Mouse (Mus musculus) hindbrain, embryonic 12.5 days (tissue): ENCODE data around the gene Tmem237. TPM values are rescaled to one million over a fixed set of nuclear protein-coding genes. Genes with fewer than 3 reads are reported as not detected.

ENCODE experiments used
- ATAC-seq: fragments of 200-750 bp; cut with Nextera tagmentation; 2 replicates; pipeline ENCODE4 v1.8.0; 2017; ENCODE audit warnings: moderate TSS enrichment; ENCODE audit not compliant: low FRiP score
- H3K27ac ChIP-seq: fragments of 300-500 bp; sonication (generic); 2 replicates; pipeline ENCODE4 v1.5.1; 2016; ENCODE audit warnings: mild to moderate bottlenecking
- H3K27me3 ChIP-seq: fragments of 300-500 bp; sonication (generic); 2 replicates; pipeline ENCODE4 v1.6.1; 2016; ENCODE audit warnings: mild to moderate bottlenecking
- H3K36me3 ChIP-seq: fragments of 300-500 bp; sonication (generic); 2 replicates; pipeline ENCODE4 v1.6.1; 2016; ENCODE audit warnings: mild to moderate bottlenecking
- H3K4me1 ChIP-seq: fragments of 300-500 bp; sonication (generic); 2 replicates; pipeline ENCODE4 v1.6.1; 2016
- H3K4me2 ChIP-seq: fragments of 300-500 bp; sonication (generic); replicated peaks from 2 replicates; pipeline ENCODE4 v1.6.1; 2016; ENCODE audit warnings: mild to moderate bottlenecking
- H3K4me3 ChIP-seq: fragments of 300-500 bp; sonication (generic); 2 replicates; pipeline ENCODE4 v1.5.1; 2016; ENCODE audit warnings: mild to moderate bottlenecking
- H3K9ac ChIP-seq: fragments of 300-500 bp; sonication (generic); 2 replicates; pipeline ENCODE4 v1.6.1; 2016; ENCODE audit warnings: mild to moderate bottlenecking, moderate library complexity
- H3K9me3 ChIP-seq: fragments of 300-500 bp; sonication (generic); replicated peaks from 2 replicates; pipeline ENCODE4 v1.6.1; 2016; ENCODE audit warnings: mild to moderate bottlenecking
- WGBS: fragments of 180-500 bp; shearing (Covaris S2); methylation state at CpG from one replicate; pipeline ENCODE4 v1.1.7; 2016; 5-methylcytosine and 5-hydroxymethylcytosine counted together
- polyA plus RNA-seq: library from polyadenylated mRNA; unstranded; fragments of >200 nt; fragmentation: Nextera tagmentation; extraction: Ambion mirVana; gene quantifications from 2 replicates; pipeline ENCODE4 v1.2.1, GENCODE M21; 2016

Tmem237 gene
- polyA plus RNA-seq, 1 experiment from 2014 or later = 39.9 TPM

- Histone ChIP-seq H3K9me3 (no peaks in the 10 kb centered on the region), H3K27ac (no peak overlapping the region), H3K27me3 (no peaks in the 10 kb centered on the region), H3K4me1 (no peaks in the 10 kb centered on the region), H3K36me3 (no peaks in the 10 kb centered on the region), H3K9ac (no peak overlapping the region), H3K4me3 (no peak overlapping the region), H3K4me2 (no peak overlapping the region)
- whole genome bisulfite sequencing = 15% methylated on average over 3 of the region's 3 CpGs
- ATAC-seq = no peak
Measured at GRCm38 (mm10) chr1:59067976-59068375, 52.2 kb downstream of the Tmem237 start.

DNA sequence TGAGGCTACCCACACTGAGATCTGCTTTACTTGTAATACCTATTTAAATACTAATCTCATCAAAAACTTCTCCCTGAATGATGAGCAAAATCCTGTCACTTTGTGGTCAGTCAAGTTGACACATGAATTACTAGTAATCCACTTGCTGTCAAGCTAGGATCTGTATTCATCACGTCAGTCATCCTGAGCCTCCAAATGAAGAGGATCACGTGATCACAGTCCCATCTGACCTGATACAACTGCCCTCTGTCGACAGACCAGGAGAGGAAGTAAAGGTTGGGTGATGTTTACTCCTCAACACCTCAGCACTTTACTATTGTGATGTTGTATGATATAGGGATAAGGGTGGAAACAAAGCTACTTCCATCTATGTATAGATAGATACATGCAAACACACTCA is 56.5 kb downstream of the Tmem237 start:
- no peaks in the 10 kb centered on the region for H3K36me3 ChIP-seq
- H3K4me1 ChIP-seq = no peaks in the 10 kb centered on the region
- no peak overlapping the region for H3K4me3 ChIP-seq
- no peak overlapping the region for H3K9ac ChIP-seq
- no peak overlapping the region for H3K27ac ChIP-seq
- no peak overlapping the region for H3K4me2 ChIP-seq
- H3K27me3 ChIP-seq = no peaks in the 10 kb centered on the region
- no peaks in the 10 kb centered on the region for H3K9me3 ChIP-seq
- 69% methylated on average over 3 of the region's 3 CpGs for WGBS
- ATAC-seq = no peak

DNA sequence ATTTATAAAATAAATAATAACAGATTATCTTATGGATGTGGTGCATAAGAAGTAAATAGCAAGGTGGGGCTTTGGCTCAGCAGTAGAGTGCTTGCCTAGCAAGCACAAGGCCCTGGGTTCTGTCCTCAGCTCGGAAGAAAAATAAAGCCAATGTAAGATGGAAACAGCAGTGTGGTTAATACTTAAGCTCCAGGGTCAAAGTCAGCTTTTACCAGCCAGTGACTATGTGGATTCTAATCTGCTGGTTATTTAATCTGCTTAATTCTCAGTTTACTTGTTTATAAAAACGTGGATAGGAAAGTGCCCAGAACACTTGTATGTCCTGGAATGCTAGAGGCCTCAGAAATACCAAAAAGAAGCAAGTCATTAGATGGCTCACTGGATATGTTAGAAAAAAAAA is 63.3 kb downstream of the Tmem237 start:
- H3K9me3 ChIP-seq = no peaks in the 10 kb centered on the region
- 75% methylated on average over 2 of the region's 2 CpGs for WGBS

DNA sequence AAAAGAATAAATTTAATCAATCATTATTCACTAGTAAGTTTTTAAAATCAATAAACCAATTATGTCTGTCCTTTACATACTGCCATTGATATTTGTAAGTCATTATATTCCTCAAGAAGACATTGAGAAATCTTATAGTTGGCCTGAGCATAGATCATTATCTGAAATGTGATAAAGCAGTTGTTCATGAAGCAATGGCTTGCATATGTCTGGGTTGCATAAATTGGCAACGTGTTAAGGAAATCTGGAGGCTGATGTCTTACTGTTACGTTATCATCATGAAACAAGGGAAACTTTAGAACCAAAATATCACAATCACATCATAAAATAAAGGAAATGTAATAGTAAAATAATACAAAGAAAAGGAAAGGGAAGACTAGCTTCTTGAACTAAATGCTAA is 68.9 kb downstream of the Tmem237 start:
- Histone ChIP-seq H3K27ac (no peak overlapping the region), H3K4me3 (no peak overlapping the region), H3K9ac (no peak overlapping the region), H3K4me1 (no peaks in the 10 kb centered on the region), H3K4me2 (no peak overlapping the region), H3K36me3 (no peaks in the 10 kb centered on the region), H3K27me3 (no peaks in the 10 kb centered on the region), H3K9me3 (no peaks in the 10 kb centered on the region)
- WGBS = 83% methylated on average over 2 of the region's 2 CpGs
- ATAC-seq = no peak

More for the DNA sequence above, 63.3 kb downstream of the Tmem237 start:
- no peak for ATAC-seq
- Histone ChIP-seq H3K9ac (no peak overlapping the region), H3K4me3 (no peak overlapping the region), H3K27ac (no peak overlapping the region), H3K4me2 (no peak overlapping the region), H3K36me3 (no peaks in the 10 kb centered on the region), H3K4me1 (no peaks in the 10 kb centered on the region), H3K27me3 (no peaks in the 10 kb centered on the region)

Other genes starting within 250 kb of the Tmem237 start
- gene Trak2, start 147.0 kb downstream of the Tmem237 start, polyA plus RNA-seq = 19.4 and 23.6 TPM in 2 replicates
- gene Stradb, start 146.9 kb downstream of the Tmem237 start, polyA plus RNA-seq = 45.1 and 45.8 TPM in 2 replicates
- gene C2cd6, start 25.5 kb downstream of the Tmem237 start, polyA plus RNA-seq = not detected in 2 replicates
- 0.59 and 0.81 TPM in 2 replicates for gene Mpp4, start 43.0 kb upstream of the Tmem237 start, polyA plus RNA-seq
- 24.6 and 24.9 TPM in 2 replicates for gene Als2, start 116.8 kb upstream of the Tmem237 start, polyA plus RNA-seq
- gene Cdk15, start 136.5 kb upstream of the Tmem237 start, polyA plus RNA-seq = 1.4 and 2.0 TPM in 2 replicates